Mouse (Mus musculus) lung, embryonic 14.5 days (tissue): ENCODE results near the gene Hmcn1. TPM values are rescaled to one million over a fixed set of nuclear protein-coding genes. Genes with fewer than 3 reads are reported as not detected.

ENCODE experiments used
- ATAC-seq: fragments of 200-750 bp; cut with Nextera tagmentation; 2 replicates; pipeline ENCODE4 v1.8.0; 2017; ENCODE audit warnings: mild to moderate bottlenecking, moderate TSS enrichment, moderate library complexity; ENCODE audit not compliant: insufficient read depth
- DNase-seq: peaks from one replicate; pipeline ENCODE4 v3.0.0-alpha.2; 2015
- H3K27ac ChIP-seq: fragments of 300-500 bp; sonication (generic); 2 replicates; pipeline ENCODE4 v1.5.1; 2014; ENCODE audit warnings: low read depth, mild to moderate bottlenecking, moderate library complexity
- H3K27me3 ChIP-seq: fragments of 300-500 bp; sonication (generic); 2 replicates; pipeline ENCODE4 v1.6.1; 2014; ENCODE audit warnings: low read length, control low read depth; ENCODE audit not compliant: insufficient read depth
- H3K36me3 ChIP-seq: fragments of 300-500 bp; sonication (generic); 2 replicates; pipeline ENCODE4 v1.6.1; 2014; ENCODE audit warnings: control low read depth; ENCODE audit not compliant: insufficient read depth
- H3K4me1 ChIP-seq: fragments of 300-500 bp; sonication (generic); 2 replicates; pipeline ENCODE4 v1.6.1; 2014; ENCODE audit warnings: antibody characterized with exemption, control low read depth; ENCODE audit not compliant: insufficient read depth
- H3K4me2 ChIP-seq: fragments of 300-500 bp; sonication (generic); 2 replicates; pipeline ENCODE4 v1.6.1; 2014; ENCODE audit warnings: mild to moderate bottlenecking
- H3K4me3 ChIP-seq: fragments of 300-500 bp; sonication (generic); 2 replicates; pipeline ENCODE4 v1.5.1; 2014; ENCODE audit warnings: low read depth, low read length
- H3K9ac ChIP-seq: fragments of 300-500 bp; sonication (generic); 2 replicates; pipeline ENCODE4 v1.6.1; 2014
- H3K9me3 ChIP-seq: fragments of 300-500 bp; sonication (generic); 2 replicates; pipeline ENCODE4 v1.6.1; 2016; ENCODE audit warnings: low read depth, low read length, control low read depth
- CTCF ChIP-seq: IDR thresholded peaks from 2 replicates; pipeline ENCODE4 v1.5.1; 2016; ENCODE audit warnings: antibody characterized with exemption, low read depth
- WGBS: fragments of 180-500 bp; shearing (Covaris S2); extraction: QIAGEN DNeasy Blood & Tissue Kit; methylation state at CpG from one replicate; pipeline ENCODE4 v1.1.7; 2014; 5-methylcytosine and 5-hydroxymethylcytosine counted together
- polyA plus RNA-seq: library from polyadenylated mRNA; unstranded; fragments of >200 nt; fragmentation: Nextera tagmentation; extraction: Ambion mirVana; gene quantifications from 2 replicates; pipeline ENCODE4 v1.2.1, GENCODE M21; 2014

Hmcn1 gene
- polyA plus RNA-seq, 1 experiment from 2014 or later = 17.1 TPM

DNA sequence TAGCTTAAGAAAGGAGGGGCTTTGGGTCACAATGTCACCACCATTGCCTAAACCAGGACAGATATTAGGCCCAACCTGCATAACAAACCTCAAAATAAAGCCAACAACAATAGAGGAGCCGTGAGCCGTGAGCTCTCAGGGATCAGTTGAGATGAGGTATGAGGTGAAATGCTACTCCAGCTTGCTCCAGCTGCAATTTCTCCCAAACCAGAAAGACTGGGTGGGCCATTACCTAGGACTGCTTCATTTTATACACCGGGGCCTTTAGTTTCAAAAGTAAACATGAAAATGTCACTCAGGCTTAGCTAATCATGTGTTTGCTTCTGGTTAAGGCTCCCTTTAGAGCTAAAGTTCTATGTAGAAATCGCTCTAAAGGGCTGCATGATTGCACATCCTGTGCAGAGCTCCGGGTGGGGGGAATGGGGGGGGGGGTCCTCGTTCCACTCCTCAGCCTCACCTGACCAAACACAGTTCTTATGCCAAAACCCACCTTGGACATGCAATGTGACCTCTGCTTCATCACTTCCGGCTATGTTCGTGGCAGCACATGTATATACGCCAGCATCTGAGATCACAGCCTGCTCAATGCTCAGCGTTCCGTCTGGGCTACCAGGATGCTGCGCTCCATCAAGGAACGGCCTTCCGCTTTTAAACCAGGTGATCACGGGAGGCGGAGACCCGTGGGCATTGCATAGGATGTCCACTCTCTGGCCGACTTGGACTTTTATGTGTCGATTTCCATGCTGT, 250.0 kb downstream of the Hmcn1 start:
- 68% methylated on average over 19 of the region's 19 CpGs for WGBS
- Histone ChIP-seq H3K27ac (peak overlapping the region; percentile 27; the same call in 1 of the 2 replicates), H3K27me3 (no peaks in the 10 kb centered on the region), H3K9ac (no peak overlapping the region), H3K4me2 (no peak overlapping the region), H3K9me3 (no peaks in the 10 kb centered on the region), H3K36me3 (no peaks in the 10 kb centered on the region), H3K4me1 (no peaks in the 10 kb centered on the region), H3K4me3 (no peak overlapping the region)
- no peak for DNase-seq
- ATAC-seq = peak; percentile 65
- TF ChIP-seq CTCF = no peak

DNA sequence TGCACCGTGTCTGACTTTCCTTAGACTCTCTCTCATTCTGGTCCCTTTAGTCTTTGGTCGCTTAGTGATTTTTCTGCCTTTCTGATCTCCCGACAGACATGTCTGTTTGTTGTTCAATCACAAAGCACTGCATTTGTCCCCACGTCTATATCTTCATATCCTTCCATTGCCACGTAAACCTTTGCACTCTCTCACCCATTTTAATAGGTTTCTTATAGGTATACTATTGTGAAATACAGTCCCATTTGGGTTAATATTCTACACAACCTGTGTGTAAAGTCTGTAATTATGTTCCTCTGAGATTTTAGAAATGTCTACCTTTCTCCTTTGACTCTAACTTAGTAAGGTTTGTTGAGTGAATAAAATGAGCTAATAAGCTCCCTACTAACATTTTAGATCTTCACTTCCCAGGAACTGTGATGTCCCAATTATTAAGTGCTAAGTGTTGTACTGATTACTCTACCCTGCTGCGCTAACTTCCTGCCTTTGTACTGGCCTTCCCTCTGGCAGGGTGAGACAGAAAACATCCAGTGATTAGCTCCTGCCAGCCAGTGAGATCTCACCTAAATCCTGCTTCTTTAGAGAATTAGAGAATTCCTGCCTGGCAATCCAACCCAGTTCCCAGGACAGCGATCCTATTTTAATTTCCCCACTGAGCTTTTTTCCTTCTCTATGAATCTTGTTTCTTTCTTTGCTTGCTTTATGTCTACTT, 250.7 kb downstream of the Hmcn1 start:
- 71% methylated on average over 7 of the region's 7 CpGs for WGBS
- H3K9ac ChIP-seq = no peak overlapping the region

DNA sequence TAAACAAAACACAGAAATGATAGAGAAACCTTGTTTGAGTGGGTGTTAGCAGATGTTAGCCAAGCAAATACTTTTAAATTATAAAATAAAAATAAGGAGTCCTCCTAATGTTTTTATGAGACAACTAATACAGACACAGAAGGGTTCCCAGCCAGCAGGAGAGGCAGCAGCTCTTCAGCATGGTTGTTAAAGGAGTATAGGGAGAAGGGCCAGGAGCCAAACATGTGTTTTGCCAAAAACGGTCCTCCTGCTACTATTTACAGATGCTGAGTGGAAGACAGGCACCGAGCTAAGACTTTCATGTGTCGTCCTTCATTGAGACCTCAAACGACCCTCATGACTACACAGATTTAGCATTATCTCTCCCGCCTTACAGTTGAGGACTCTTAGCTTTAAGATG, 281.8 kb downstream of the Hmcn1 start:
- H3K9ac ChIP-seq = no peak overlapping the region
- no peak overlapping the region for H3K27ac ChIP-seq
- no peaks in the 10 kb centered on the region for H3K4me1 ChIP-seq
- no peak overlapping the region for H3K4me3 ChIP-seq
- no peaks in the 10 kb centered on the region for H3K36me3 ChIP-seq
- H3K9me3 ChIP-seq = no peaks in the 10 kb centered on the region
- WGBS = 40% methylated on average over 5 of the region's 5 CpGs
- no peaks in the 10 kb centered on the region for H3K27me3 ChIP-seq
- no peak for TF ChIP-seq CTCF
- DNase-seq (peak; percentile 40), ATAC-seq (no peak)
- H3K4me2 ChIP-seq = no peak overlapping the region

More for the DNA sequence above, 250.7 kb downstream of the Hmcn1 start:
- ATAC-seq (no peak), DNase-seq (peak; percentile 13)
- no peak for TF ChIP-seq CTCF
- Histone ChIP-seq H3K4me2 (no peak overlapping the region), H3K9me3 (no peaks in the 10 kb centered on the region), H3K27me3 (no peaks in the 10 kb centered on the region), H3K27ac (peak overlapping the region; percentile 27; the same call in 1 of the 2 replicates), H3K4me3 (no peak overlapping the region), H3K4me1 (no peaks in the 10 kb centered on the region), H3K36me3 (no peaks in the 10 kb centered on the region)

DNA sequence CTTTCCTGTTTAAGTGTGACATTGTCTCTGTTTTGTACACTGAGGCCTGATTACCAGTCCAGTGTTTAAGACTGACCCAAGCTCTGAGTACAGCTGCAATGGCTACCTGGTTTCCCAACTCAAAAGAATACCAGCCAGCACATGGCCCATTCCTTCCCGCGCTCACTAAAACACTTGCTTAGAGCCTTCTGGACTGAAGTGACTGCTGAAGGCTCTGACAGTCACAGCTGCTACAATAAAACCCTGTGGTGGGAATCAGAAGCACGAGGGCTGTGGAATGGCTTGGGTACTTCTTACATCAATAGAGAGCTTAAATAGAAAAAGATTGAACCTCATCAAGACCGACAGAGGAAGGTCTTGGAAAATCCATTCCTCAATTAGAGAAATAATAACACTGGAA, 286.7 kb downstream of the Hmcn1 start:
- Histone ChIP-seq H3K4me2 (no peak overlapping the region), H3K4me1 (no peaks in the 10 kb centered on the region), H3K27me3 (no peaks in the 10 kb centered on the region), H3K9ac (no peak overlapping the region), H3K9me3 (no peaks in the 10 kb centered on the region), H3K4me3 (no peak overlapping the region), H3K36me3 (no peaks in the 10 kb centered on the region), H3K27ac (no peak overlapping the region)
- no peak for TF ChIP-seq CTCF
- ATAC-seq (no peak), DNase-seq (no peak)
- WGBS = 39% methylated on average over 4 of the region's 4 CpGs

DNA sequence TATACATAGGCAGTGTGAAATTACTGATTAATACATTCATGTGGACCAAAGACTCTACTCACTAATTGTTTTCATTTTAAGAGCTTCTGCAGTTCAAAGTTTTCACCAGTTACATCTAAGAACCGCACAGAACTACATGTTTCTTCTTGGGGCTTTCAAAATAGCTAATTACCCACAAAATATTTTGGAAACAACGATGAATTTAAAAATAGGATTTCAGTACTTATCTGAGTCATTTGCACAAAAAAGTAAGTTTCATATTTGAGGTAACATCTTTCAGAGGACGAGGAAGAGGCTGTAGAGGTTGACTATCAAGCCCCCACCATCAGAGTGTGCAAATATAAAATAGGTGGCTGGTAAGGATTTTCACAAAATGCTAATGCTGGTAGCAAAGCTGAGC, 295.5 kb downstream of the Hmcn1 start:
- no peak for TF ChIP-seq CTCF
- no peaks in the 10 kb centered on the region for H3K9me3 ChIP-seq
- no peaks in the 10 kb centered on the region for H3K4me1 ChIP-seq
- H3K4me3 ChIP-seq = no peak overlapping the region
- no peak overlapping the region for H3K9ac ChIP-seq
- H3K4me2 ChIP-seq = no peak overlapping the region
- no peak overlapping the region for H3K27ac ChIP-seq
- DNase-seq (no peak), ATAC-seq (no peak)
- no peaks in the 10 kb centered on the region for H3K36me3 ChIP-seq
- no peaks in the 10 kb centered on the region for H3K27me3 ChIP-seq
- WGBS = 91% methylated on average over 3 of the region's 3 CpGs

DNA sequence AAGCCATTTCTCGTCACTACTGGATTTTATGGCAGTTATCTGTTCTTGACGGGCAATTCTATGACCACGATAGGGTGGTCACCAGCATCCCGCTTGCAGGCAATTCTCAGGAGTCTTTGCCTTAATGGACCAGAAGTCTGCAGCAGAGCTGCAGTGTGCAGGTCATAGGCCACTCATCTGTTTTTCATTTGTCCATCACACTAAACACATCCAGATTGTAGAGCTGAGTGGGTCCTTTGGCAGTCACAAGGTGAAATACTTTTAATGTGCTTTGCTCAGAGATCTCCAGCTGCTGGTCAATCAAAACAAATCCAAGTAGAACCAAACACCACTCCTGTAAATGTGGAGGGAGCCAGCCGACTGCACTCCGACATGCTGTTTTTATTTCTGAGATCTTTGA, 311.2 kb downstream of the Hmcn1 start:
- WGBS = 55% methylated on average over 6 of the region's 6 CpGs

DNA sequence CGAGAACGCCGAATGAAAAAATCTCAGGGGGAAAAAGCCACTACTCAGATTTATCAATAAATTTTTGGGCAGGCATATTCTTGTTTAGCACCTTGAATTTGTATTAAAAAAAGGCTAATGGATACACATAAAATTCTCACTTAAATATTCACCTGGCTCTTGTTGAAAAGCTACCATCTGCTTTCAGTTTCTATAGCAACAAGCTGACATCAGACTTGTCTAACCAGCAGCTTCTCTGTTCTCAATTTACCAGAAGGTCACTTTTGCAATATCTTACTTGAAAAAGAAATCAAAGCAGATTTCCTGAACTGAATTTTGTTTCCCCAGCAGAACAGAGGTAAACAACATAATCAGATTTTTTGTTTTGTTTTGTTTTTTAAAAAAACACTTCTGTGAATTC, 311.8 kb downstream of the Hmcn1 start:
- Histone ChIP-seq H3K36me3 (no peaks in the 10 kb centered on the region), H3K27me3 (no peaks in the 10 kb centered on the region), H3K27ac (no peak overlapping the region), H3K4me1 (no peaks in the 10 kb centered on the region), H3K9ac (no peak overlapping the region), H3K4me2 (no peak overlapping the region), H3K4me3 (no peak overlapping the region), H3K9me3 (no peaks in the 10 kb centered on the region)
- 78% methylated on average over 3 of the region's 3 CpGs for WGBS
- ATAC-seq (no peak), DNase-seq (no peak)
- TF ChIP-seq CTCF = no peak

More for the DNA sequence above, 311.2 kb downstream of the Hmcn1 start:
- TF ChIP-seq CTCF = no peak
- ATAC-seq (no peak), DNase-seq (no peak)
- H3K4me3 ChIP-seq = no peak overlapping the region
- no peaks in the 10 kb centered on the region for H3K9me3 ChIP-seq
- H3K4me2 ChIP-seq = no peak overlapping the region
- H3K27me3 ChIP-seq = no peaks in the 10 kb centered on the region
- no peaks in the 10 kb centered on the region for H3K36me3 ChIP-seq
- H3K4me1 ChIP-seq = no peaks in the 10 kb centered on the region
- no peak overlapping the region for H3K27ac ChIP-seq
- H3K9ac ChIP-seq = no peak overlapping the region
